Mouse (Mus musculus) small intestine, adult 2 months (tissue): ENCODE data around the gene Fam187a.

Experiments used
- CTCF ChIP-seq: fragments of 200-500 bp; IDR thresholded peaks from 2 replicates; pipeline ENCODE4 v1.5.1; 2012; ENCODE audit warnings: low read depth, mild to moderate bottlenecking, control low read depth, inconsistent platforms, low read length, moderate library complexity, mixed read lengths; ENCODE audit not compliant: insufficient replicate concordance, insufficient read length; ENCODE audit errors: extremely low read depth
- POLR2A ChIP-seq: fragments of 200-500 bp; IDR thresholded peaks from 2 replicates; pipeline ENCODE4 v1.6.1; 2012; ENCODE audit warnings: low read depth, mild to moderate bottlenecking, control low read depth, inconsistent platforms, low read length, moderate library complexity

GRCm38 (mm10) chr11:102925351-102925717, 40.4 kb downstream of the Fam187a start:
- peak; percentile 4; the same call in 1 of the 2 replicates for TF ChIP-seq CTCF
- TF ChIP-seq POLR2A: no peak
